Mouse (Mus musculus) adrenal gland, postnatal 14 days (tissue): Measurements from ENCODE around the gene Mlst8. TPM values are rescaled to one million over a fixed set of nuclear protein-coding genes. Genes with fewer than 3 reads are reported as not detected.

Experiments used
- DNase-seq: peaks from one replicate; pipeline ENCODE4 v3.0.0; 2021; ENCODE audit warnings: mixed read lengths
- long read RNA-seq, 2 experiments: library from polyadenylated mRNA; stranded (forward); transcript quantifications; one replicate each; pipeline ENCODE4 v2.0.0; 2021
- total RNA-seq: library from RNA; stranded (reverse); gene quantifications from 2 replicates; pipeline ENCODE4 v1.2.3, GENCODE M21; 2021

The Mlst8 gene
- total RNA-seq: 19.5 and 23.3 TPM in 2 replicates
- long read RNA-seq, experiment 1, transcript Mlst8-202 (9 exons, 3,340 nt): major isoform, 7 of 38 reads
- long read RNA-seq, experiment 1, partial matches to known transcripts: 2 of 38 reads
- long read RNA-seq, experiment 1, other reads (novel, unspliced or antisense): 24 of 38 reads
- long read RNA-seq, experiment 2, transcript Mlst8-201 (9 exons, 3,358 nt): major isoform, 6 of 35 reads
- long read RNA-seq, experiment 2, partial matches to known transcripts: 1 of 35 reads
- long read RNA-seq, experiment 2, other reads (novel, unspliced or antisense): 25 of 35 reads

DNA sequence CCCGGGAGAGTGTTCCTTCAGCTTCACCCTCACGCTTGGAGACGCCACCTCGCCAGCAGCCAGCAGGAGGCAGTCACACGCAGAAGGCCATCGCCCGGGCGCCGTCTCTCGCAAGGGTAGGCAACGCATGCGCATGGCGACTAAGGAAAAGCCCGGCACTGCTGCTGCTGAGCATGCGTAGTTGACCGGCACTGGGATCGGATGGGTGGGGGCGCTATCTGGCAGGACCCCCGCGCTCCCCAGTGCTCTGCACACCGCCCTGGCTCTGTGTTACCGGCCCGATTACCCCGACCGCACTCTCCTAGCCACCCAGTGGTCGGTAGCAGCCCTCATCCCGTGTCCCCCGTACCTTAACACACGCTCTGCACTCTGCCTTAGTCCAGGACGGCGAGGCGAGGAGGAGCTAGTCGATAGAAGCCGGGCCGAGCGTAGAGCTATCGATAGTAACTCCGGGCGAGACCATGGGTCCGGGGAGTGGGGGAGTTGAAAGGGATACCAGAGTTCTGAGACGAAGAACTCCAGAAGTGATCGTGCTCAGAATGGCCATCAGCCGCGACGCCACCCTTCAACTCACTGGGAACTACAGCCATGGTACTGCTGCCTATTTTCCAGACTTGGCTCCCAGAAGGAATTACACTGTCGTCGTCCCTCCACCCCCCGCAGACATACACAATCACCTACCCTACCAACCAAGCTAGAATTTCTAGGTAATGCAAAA, at the start of gene Mlst8:
TSS of gene Mlst8 (minus strand) at position 416 of the 718 bp plus-strand sequence.
- DNase-seq: peak; percentile 99

DNA sequence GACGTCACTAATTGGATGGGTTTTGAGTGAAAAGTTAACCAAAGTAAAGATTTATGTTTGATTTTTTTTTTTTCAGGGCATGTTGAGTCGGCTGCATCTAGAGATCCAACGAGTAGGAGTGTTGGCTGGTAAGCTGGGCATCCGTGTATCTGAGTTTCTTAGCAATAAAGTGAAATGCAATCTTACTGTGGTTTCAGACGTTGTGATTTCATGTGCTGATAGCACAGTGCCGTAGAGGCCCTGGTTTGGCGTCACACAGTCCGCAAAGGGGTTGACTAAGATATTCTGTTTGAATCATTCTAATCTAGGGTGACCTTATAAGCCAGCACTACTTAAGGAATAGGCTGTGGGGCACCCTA, 49.7 kb upstream of the Mlst8 start:
- DNase-seq: no peak

GRCm38 (mm10) chr17:24527723-24528559, 49.1 kb upstream of the Mlst8 start, which contains the start of gene Traf7:
TSS of gene Traf7 (minus strand) at chr17:24527938.
- peak; percentile 93 for DNase-seq

DNA sequence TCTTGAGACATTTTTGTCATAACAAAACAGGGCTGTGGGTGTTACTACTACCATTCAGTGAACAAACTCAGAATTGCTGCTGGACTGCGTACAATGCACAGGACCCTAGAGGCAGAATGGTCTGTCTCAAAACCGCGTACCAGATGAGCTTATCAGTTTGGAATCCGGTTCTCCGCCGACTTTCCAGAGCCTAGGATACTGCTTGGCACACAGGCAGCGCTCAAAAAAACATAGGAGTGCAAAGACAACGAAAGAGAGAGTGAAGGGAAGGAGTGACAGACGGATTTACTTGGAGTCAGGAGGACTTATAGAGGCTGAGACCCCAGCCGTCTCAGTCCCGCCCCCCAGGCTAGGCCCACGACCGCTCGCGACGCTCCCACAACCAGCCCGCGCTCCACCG, 48.4 kb upstream of the Mlst8 start:
- no peak for DNase-seq

- no peak for DNase-seq
Observed at GRCm38 (mm10) chr17:24524734-24525133, 45.9 kb upstream of the Mlst8 start.

- DNase-seq: no peak
Observed at GRCm38 (mm10) chr17:24520450-24520849, 41.6 kb upstream of the Mlst8 start.

- peak; percentile 40 for DNase-seq
Observed at GRCm38 (mm10) chr17:24514270-24515257, 35.7 kb upstream of the Mlst8 start.

DNA sequence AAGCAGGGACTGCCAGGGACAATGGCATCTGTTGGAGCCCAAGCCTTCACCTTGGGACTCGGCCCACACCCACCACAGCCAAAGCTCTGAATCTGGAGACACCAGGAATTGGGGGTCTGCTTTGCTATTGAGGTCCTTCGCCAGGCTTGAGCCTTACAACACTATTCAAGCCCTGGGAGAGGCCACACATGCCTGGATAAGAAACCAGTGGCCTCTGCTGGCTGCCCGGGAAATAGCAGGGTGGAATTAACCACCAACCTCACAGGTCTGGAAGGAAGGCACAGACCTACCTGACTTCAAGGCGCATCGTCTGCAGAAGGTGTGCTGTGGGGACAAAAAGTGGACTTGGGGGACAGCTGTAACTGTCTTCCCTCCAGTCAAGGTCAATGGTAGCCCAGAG, 34.7 kb upstream of the Mlst8 start:
- peak; percentile 79 for DNase-seq

DNA sequence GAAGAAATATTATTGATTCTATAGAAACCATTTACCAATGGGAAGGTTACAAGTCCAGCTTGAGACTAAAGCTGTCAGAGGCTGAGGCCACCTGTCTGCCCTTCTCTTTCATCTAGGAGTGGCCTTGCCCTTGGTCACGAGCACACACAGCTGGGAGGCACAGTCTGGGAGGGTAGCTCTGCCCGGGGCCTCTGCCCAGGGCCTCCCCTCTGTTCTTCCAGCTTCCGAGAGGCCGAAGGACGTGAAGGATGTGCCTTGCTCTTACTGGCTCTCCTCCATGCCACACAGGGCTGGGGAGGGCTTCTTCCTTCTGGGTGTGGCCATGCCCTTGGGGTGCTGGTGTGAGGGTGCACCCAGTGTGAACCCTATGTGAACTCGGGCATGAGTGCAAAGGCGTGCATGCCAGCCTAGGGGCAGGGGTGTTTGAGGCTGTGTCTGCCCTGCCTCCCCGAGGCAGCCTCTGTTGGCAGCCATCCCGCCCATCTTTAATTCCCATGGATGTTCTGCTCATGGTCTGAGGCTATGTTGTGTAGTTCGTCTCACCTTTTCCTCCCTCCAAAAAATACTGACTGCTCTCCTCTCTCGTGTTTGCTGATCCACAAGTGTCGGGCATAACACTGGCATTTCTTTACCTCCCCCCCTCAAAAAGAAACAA, 29.1 kb upstream of the Mlst8 start:
- DNase-seq: peak; percentile 70

- DNase-seq: peak; percentile 46
Observed at GRCm38 (mm10) chr17:24507129-24507664, 28.3 kb upstream of the Mlst8 start.

DNA sequence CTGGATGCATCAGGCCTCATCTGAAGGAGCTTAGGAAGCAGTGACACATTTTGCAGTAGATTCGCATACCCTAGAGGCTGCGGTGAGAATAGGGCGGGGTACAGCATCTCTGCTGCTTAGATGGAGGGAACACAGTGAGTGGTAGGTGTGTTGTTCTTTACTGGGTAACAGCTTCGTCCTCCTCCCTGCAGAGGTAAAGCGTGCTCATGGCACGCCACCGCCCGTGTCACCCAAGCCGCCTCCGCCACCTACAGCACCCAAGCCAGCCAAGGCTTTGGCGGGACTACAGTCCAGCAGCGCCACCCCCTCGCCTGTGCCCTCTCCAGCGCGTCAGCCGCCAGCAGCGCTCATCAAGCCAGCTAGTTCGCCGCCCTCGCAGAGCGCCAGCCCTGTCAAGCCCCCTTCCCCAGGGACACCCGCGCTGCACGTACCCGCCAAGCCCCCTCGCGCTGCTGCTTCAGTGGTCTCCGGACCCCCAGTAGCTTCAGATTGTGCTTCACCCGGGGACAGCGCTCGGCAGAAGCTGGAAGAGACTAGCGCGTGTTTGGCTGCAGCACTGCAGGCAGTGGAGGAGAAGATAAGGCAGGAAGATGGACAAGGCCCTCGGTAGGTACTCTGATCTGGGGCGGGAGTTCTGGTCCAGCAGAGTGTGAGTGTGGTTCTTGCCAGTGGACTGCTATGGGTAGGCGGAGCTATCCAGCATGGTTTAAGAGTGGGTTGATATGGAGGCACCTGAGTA, 27.6 kb upstream of the Mlst8 start:
- DNase-seq: peak; percentile 65

DNA sequence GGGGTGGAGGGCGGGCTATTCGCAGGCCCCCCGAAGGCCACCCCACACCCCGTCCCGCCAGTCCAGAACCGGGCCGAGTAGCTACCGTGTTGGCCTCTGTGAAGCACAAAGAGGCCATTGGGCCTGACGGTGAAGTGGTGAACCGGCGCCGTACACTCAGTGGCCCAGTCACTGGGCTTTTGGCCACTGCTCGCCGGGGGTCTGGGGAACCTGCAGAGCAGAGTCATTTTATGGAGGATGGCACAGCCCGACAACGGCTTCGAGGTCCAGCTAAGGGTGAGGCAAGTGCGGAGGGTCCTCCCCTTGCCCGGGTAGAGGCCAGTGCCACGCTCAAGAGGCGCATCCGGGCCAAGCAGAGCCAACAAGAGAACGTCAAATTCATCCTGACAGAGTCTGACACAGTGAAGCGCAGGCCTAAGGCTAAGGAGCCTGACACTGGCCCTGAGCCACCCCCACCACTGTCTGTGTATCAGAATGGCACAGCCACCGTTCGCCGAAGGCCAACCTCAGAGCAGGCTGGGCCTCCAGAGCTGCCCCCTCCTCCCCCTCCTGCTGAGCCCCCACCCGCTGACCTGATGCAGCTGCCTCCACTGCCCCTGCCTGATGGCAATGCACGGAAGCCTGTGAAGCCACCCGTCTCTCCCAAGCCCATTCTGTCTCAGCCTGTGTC, 26.5 kb upstream of the Mlst8 start:
- no peak for DNase-seq

DNA sequence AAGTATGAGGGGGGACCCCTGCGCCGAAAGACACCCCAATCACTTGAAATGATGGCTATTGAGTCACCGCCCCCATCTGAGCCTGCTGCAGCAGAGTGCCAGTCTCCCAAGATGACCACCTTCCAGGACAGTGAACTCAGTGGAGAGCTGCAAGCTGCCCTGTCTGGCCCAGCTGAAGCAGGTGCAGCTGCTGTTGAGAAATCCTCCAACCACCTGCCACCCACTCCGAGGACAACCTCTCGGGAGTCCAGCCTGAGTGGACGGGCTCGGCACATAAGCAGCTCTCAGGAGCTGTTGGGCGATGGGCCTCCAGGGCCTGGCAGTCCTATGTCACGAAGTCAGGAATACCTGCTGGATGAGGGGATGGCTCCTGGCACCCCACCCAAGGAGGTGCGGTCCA, 25.2 kb upstream of the Mlst8 start:
- no peak for DNase-seq

- no peak for DNase-seq
Observed at GRCm38 (mm10) chr17:24502208-24502607, 23.3 kb upstream of the Mlst8 start.

DNA sequence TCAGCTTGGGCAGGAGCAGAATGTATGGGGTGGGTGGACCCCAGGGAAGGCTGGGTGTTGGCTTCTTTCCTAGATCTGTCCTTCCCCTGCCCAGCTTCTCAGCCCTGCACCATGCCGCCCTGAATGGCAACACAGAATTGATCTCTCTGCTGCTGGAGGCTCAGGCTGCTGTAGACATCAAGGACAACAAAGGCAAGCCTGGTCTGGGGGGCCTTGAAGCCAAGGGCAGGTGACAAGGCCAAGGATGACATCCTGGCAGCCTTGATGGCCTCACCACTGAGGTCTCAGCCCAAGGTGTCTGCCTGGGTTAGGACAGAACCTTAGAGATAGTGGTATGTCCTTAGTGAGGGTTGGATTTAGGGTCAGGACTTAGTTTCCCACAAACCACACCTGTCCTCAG, 17.1 kb upstream of the Mlst8 start:
- peak; percentile 48 for DNase-seq

DNA sequence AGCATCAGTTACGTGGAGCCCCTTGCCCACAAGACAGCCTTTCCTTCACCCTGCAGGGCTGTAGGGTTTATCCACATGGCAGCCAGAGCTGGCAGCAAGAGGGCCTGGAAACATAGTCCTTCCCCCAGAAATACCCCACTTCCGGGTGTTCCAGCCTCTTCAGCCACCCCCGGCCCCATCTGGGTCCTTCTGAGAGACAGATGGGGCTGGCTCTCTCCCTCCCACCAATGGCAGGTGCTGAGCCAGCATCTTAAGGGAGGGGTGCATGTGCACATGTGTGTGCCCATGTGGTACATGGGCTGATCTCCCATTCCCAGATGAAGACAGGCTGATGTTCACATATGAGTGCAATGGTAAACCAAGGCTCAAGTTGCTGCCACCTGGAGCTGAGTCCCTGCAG, 16.6 kb upstream of the Mlst8 start:
- DNase-seq: no peak

DNA sequence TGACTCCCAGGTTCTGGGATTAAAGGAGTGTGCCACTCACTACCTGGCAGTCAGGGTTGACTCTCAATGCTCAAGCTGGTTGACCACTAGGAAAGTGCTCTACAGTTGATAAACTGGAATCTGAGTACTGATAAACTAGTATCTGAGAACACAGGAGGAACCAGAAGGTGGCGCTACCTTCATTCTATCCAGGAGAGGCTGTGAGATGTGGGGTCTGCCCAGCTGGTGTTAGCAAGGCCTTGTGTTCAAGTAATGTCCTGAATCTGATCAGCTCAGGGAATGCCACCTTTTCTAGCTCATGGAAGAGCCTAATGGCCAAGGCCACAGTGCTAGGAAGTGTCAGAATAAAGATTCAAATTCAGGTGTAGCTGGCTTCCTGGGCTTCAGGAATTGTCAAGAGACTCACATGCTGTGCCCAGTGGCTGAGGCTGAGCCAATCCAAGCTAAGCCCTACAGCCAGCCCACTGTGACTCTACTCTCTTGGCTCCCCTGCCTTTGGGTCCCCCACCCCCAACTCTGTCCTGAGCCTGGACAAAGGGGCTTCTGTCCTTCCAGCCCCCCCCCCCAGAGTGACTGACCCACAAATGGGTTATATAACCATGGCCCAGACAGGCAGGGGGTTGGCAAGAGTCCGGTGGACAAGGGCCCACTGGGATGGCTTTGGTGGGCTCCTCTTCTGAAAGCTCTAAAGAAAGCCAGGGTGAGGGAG, 15.9 kb upstream of the Mlst8 start:
- peak; percentile 78 for DNase-seq

- peak; percentile 50 for DNase-seq
Observed at GRCm38 (mm10) chr17:24490399-24490798, 11.5 kb upstream of the Mlst8 start.
